In genomic region chr17:53463496-53463840, GRCm38 (mm10) we compare ENCODE assay signal across 9 mouse cellular contexts. TPM values are rescaled to one million over a fixed set of nuclear protein-coding genes. Genes with fewer than 3 reads are reported as not detected.
DNase-seq lines count a peak whose midpoint lies in the region; ATAC-seq lines count a peak whose summit lies in the region.
"Had no signal": no experiment of that assay in that cellular context is flagged by ENCODE, and none has a peak within 500 bp of the region (broad histone marks: within the 10 kb centered on the region; RNA-seq: fewer than 3 reads in every experiment).

No protein-coding gene starts in this region.

- DNase-seq in heart, adult 8-10 months (ENCODE audit: low spot score): no peak
- DNase-seq in MN1 (ENCODE audit: low spot score): peak; percentile 17
- no peak for DNase-seq in midbrain, embryonic 11.5 days (ENCODE audit: low spot score, missing footprints)
- no peak for DNase-seq in B cell, adult 2 months
- DNase-seq in adrenal gland, postnatal 14 days: no peak
- DNase-seq in thymus, postnatal 4 days: no peak

- peaks cover 10% of the 10 kb centered on the region for H3K4me1 ChIP-seq in heart, embryonic 13.5 days
- peaks cover 10% of the 10 kb centered on the region for H3K4me1 ChIP-seq in hindbrain, embryonic 12.5 days
- peaks cover 4% of the 10 kb centered on the region for H3K4me1 ChIP-seq in midbrain, embryonic 11.5 days (ENCODE audit: control insufficient read depth, insufficient read depth, low read length)

- no peaks in the 10 kb centered on the region for H3K9me3 ChIP-seq in heart, embryonic 13.5 days
- H3K9me3 ChIP-seq in hindbrain, embryonic 12.5 days (replicated peaks): no peaks in the 10 kb centered on the region
- no peaks in the 10 kb centered on the region for H3K9me3 ChIP-seq in midbrain, embryonic 11.5 days (ENCODE audit: control insufficient read depth, low read length)
- H3K9me3 ChIP-seq: G1E had no signal

- peak overlapping the region; percentile 74 for H3K4me2 ChIP-seq in heart, embryonic 13.5 days
- H3K4me2 ChIP-seq in hindbrain, embryonic 12.5 days (replicated peaks): peak overlapping the region; percentile 63
- peak overlapping the region; percentile 65 for H3K4me2 ChIP-seq in midbrain, embryonic 11.5 days

- WGBS in heart, embryonic 13.5 days: 18% methylated on average over 7 of the region's 9 CpGs
- 19% methylated on average over 8 of the region's 9 CpGs for WGBS in hindbrain, embryonic 12.5 days
- WGBS in midbrain, embryonic 11.5 days: 26% methylated on average over 7 of the region's 9 CpGs

- H3K9ac ChIP-seq in heart, embryonic 13.5 days: peak overlapping the region; percentile 76
- H3K9ac ChIP-seq in hindbrain, embryonic 12.5 days: peak overlapping the region; percentile 51
- peak overlapping the region; percentile 61 for H3K9ac ChIP-seq in midbrain, embryonic 11.5 days (ENCODE audit: low read length)

- no peak overlapping the region for H3K27ac ChIP-seq in heart, embryonic 13.5 days (replicated peaks)
- no peak overlapping the region for H3K27ac ChIP-seq in hindbrain, embryonic 12.5 days
- no peak overlapping the region for H3K27ac ChIP-seq in midbrain, embryonic 11.5 days (ENCODE audit: low read depth, low read length)

- peak overlapping the region; percentile 57 for H3K4me3 ChIP-seq in heart, embryonic 13.5 days
- H3K4me3 ChIP-seq in hindbrain, embryonic 12.5 days: peak overlapping the region; percentile 39
- peak overlapping the region; percentile 40 for H3K4me3 ChIP-seq in midbrain, embryonic 11.5 days (ENCODE audit: low read depth, low read length)

- no peaks in the 10 kb centered on the region for H3K36me3 ChIP-seq in heart, embryonic 13.5 days
- H3K36me3 ChIP-seq in hindbrain, embryonic 12.5 days: no peaks in the 10 kb centered on the region
- H3K36me3 ChIP-seq in midbrain, embryonic 11.5 days (ENCODE audit: control insufficient read depth, insufficient read depth, low read length): no peaks in the 10 kb centered on the region
- H3K36me3 ChIP-seq: G1E had no signal

- no peaks in the 10 kb centered on the region for H3K27me3 ChIP-seq in heart, embryonic 13.5 days (replicated peaks)
- H3K27me3 ChIP-seq in hindbrain, embryonic 12.5 days: no peaks in the 10 kb centered on the region
- H3K27me3 ChIP-seq in midbrain, embryonic 11.5 days (ENCODE audit: control insufficient read depth, insufficient read depth, low read length): no peaks in the 10 kb centered on the region

- ATAC-seq in heart, embryonic 13.5 days (ENCODE audit: extremely low read depth, insufficient number of reproducible peaks, low FRiP score, low TSS enrichment): no peak
- peak; percentile 42; the same call in 1 of the 2 replicates for ATAC-seq in hindbrain, embryonic 12.5 days (ENCODE audit: low FRiP score)
- ATAC-seq in midbrain, embryonic 11.5 days (ENCODE audit: low FRiP score): peak; percentile 68; the same call in 1 of the 2 replicates

RNA-seq across cellular contexts. Expression of gene Efhb, which starts 0.3 kb away (rescaled TPM):
- polyA plus RNA-seq in heart, embryonic 13.5 days (2015; fragmentation: Nextera tagmentation; extraction: Ambion mirVana): 0.20 and 0.25 TPM in 2 replicates
- total RNA-seq in heart, adult 8-10 months (2022): under 1 TPM in 2 of 4 experiments, not detected in 2; 0.11 to 0.16 TPM
- polyA plus RNA-seq in hindbrain, embryonic 12.5 days (2016; fragmentation: Nextera tagmentation; extraction: Ambion mirVana): 1.0 and 1.4 TPM in 2 replicates
- 0.26 and 0.65 TPM in 2 replicates for polyA plus RNA-seq in midbrain, embryonic 11.5 days (2014; fragmentation: Nextera tagmentation; extraction: Ambion mirVana)
- total RNA-seq in adrenal gland, postnatal 14 days (2021): 0.48 and 0.60 TPM in 2 replicates
- polyA plus RNA-seq: G1E had no signal

RNA-seq across cellular contexts. Expression of gene Rab5a, which starts 15.6 kb away (rescaled TPM):
- polyA plus RNA-seq in heart, embryonic 13.5 days (2015; fragmentation: Nextera tagmentation; extraction: Ambion mirVana): 64.0 and 67.5 TPM in 2 replicates
- total RNA-seq in heart, adult 8-10 months (2022): 10 to 100 TPM; 52.6 to 57.1 (median 53.8) TPM
- 123 and 142 TPM in 2 replicates for polyA plus RNA-seq in hindbrain, embryonic 12.5 days (2016; fragmentation: Nextera tagmentation; extraction: Ambion mirVana)
- 97.5 and 99.9 TPM in 2 replicates for polyA plus RNA-seq in midbrain, embryonic 11.5 days (2014; fragmentation: Nextera tagmentation; extraction: Ambion mirVana)
- 87.1 and 87.4 TPM in 2 replicates for total RNA-seq in adrenal gland, postnatal 14 days (2021)
